Mouse (Mus musculus): Measurements from ENCODE around the gene Nt5c2.

GRCm38 (mm10) chr19:46962841-46963240 is 52.1 kb downstream of the Nt5c2 start:
- TF ChIP-seq EP300 (IDR thresholded peaks at IDR 0.05; ENCODE audit: low read depth) (no peak), CTCF (IDR thresholded peaks at IDR 0.05; ENCODE audit: low read depth) (no peak)

All from liver, postnatal 0 days (tissue).